Mouse (Mus musculus) urinary bladder, postnatal 10 days (tissue): ENCODE results near the gene Olfr857.
"Not testable (repeated sequence)": the region's sequence is repeated elsewhere in the genome, so short reads cannot be mapped to it uniquely, and the experiment has no call there.

ENCODE experiments used
- DNase-seq: peaks from one replicate; pipeline ENCODE4 v3.0.0; 2022; ENCODE audit warnings: low spot score

The Olfr857 gene

DNA sequence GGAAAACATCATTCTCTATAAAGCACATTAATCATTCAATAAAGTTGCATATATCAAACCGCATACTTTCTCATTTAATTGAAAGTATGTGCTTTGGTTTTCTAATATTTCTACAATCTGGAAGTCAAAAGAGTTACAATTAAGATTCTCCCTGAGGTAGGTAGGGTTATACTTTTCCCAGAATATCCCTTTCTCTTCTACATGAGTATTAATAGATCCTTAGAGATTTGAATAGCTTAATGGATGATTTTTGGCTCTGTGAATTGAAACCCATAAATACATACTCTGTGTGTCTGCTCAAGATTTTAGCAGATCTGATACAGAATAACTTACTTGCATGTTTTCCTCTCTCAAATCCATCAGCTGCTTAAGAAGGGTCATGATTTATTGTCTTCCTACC is at the start of gene Olfr857:
Gene Olfr857, plus strand, starts transcription at position 301 of the 400 bp plus-strand sequence.
- no peak for DNase-seq

DNA sequence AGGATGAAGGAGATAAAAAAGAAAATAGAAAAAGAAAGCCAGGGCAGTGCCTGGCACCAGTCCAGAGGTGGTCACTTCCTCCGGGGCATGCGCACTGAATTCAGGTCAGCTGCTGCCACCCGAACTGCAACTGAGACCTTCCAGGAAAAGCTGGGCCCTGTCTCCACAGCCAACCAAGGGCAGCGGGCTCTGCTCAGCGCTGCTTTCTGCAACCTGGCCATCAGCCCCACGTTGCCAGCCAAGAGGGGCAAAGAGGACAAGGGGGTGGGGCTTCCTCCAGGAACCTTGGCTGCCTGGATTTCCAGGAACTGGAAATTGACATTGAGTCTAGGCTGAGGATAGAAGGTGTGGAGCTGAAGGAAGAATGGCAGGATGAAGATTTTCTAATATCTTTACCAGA is 19.0 kb upstream of the Olfr857 start:
- DNase-seq, result no peak

DNA sequence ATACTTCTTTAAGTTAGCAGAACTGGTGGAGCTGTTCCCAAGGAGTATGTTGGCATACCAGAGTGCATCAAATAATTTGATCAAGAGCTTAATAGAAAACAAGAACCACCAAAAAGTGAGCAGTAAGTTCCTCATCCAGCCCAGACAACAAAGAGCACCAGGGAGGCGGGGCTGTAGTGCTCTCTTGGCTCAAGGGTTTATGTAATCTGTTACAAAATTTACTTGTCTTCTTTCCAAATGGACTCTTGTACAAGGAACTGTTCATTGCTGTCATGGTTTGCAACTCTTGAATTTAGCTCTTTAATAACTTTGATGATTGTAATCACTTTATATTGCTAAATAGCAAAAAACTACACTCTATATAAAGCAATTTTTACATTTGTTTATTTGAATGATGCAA is 17.8 kb upstream of the Olfr857 start:
- no peak for DNase-seq

DNA sequence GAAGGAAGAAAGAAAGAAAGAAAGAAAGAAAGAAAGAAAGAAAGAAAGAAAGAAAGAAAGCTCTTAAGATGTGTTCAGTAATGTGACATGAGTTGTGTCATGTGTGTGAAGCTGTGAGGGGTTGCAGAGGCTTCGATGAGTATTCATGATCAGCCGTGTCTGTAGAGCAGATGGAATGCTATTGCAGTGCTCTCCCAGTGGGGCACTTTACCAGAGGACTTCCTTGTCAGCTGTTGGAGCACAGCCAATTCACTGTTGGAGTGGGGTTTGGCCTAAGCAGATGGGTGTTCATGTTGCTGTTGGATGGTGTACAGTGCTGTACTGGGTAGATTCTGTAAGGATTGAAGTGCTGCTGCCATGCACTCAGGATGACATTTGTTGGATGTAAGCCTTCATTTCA is 16.8 kb upstream of the Olfr857 start:
- no peak for DNase-seq

DNA sequence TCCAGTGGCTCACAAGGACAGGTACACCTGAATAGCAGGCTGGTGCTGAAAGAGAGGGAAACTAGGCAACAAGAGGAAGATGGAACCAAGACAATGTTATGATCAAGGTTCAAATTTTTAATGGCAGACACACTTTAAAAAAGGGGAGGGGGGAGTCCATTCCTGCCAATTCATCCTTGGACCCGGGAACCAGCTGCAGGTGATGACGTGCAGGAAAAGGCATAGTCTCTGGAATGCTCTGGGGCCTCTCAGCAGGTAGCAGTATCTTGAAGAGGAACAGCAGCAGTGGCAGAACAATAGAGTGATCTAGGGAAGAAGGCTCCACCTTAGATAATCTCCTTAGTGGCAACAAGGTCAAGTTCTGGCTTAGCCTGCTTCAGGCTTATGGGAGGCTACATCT is 14.9 kb upstream of the Olfr857 start:
- DNase-seq, result not testable (repeated sequence)

DNA sequence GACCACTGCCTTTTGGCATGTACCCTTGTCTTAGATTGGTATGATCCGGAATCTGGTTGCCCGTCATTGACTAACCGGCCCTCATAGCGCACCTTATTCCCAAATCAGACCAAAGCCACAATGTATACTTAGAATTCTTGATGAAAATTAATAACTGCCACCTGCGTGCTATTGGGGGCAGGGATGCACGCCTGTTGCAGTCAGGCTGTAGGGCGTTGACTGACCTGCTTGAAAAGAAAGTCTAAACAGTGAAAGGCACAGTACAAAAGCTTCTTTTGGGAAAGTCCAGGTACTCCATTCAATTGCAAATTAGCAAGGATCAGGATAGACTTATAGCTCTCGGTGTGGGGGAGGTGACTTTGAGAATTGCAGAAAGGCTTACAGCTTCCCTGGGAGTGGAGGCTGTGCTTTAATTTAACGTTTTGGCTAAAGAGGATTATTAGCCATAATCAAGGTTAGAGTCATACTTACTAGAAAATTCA is 14.3 kb upstream of the Olfr857 start:
- DNase-seq, result not testable (repeated sequence)

DNA sequence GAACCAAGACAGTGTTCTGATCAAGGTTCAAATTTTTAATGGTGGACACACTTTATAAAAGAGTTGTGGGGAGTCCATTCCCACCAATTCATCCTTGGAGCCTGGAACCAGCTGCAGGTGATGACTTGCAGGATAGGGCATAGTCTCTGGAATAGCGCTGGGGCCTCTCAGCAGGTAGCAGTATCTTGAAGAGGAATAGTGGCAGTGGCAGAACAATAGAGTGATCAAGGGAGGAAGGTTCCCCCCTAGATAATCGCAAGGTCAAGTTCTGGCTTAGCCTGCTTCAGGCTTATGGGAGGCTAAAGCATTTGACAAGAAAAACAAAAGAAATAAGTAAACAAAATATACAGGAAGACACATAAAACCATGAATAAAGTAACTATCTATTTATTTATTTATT is 4.7 kb upstream of the Olfr857 start:
- not testable (repeated sequence) for DNase-seq
